Mouse (Mus musculus) limb, embryonic 10.5 days (tissue): Measurements from ENCODE around the gene Zc3h12c. TPM values are rescaled to one million over a fixed set of nuclear protein-coding genes. Genes with fewer than 3 reads are reported as not detected.
A peak's percentile ranks its signal among the peaks of the same experiment; 100 is the strongest.

ENCODE experiments used
- DNase-seq: peaks from one replicate; pipeline ENCODE4 v3.0.0-alpha.2; 2017; ENCODE audit warnings: low spot score
- H3K27ac ChIP-seq: fragments of 300-500 bp; sonication (generic); 2 replicates; pipeline ENCODE4 v1.5.1; 2016; ENCODE audit warnings: mild to moderate bottlenecking
- H3K27me3 ChIP-seq: fragments of 300-500 bp; sonication (generic); 2 replicates; pipeline ENCODE4 v1.6.1; 2016; ENCODE audit warnings: low read depth, mild to moderate bottlenecking; ENCODE audit not compliant: poor library complexity, severe bottlenecking
- H3K36me3 ChIP-seq: fragments of 300-500 bp; sonication (generic); 2 replicates; pipeline ENCODE4 v1.6.1; 2016; ENCODE audit warnings: mild to moderate bottlenecking, moderate library complexity
- H3K4me1 ChIP-seq: fragments of 300-500 bp; sonication (generic); 2 replicates; pipeline ENCODE4 v1.6.1; 2016
- H3K4me3 ChIP-seq: fragments of 300-500 bp; sonication (generic); 2 replicates; pipeline ENCODE4 v1.5.1; 2016; ENCODE audit warnings: mild to moderate bottlenecking, moderate library complexity
- H3K9me3 ChIP-seq: fragments of 300-500 bp; sonication (generic); replicated peaks from 2 replicates; pipeline ENCODE4 v1.6.1; 2016; ENCODE audit warnings: mild to moderate bottlenecking
- WGBS: fragments of 180-500 bp; shearing (Covaris S2); methylation state at CpG from one replicate; pipeline ENCODE4 v1.1.7; 2016; 5-methylcytosine and 5-hydroxymethylcytosine counted together
- polyA plus RNA-seq: library from polyadenylated mRNA; unstranded; fragments of >200 nt; fragmentation: Nextera tagmentation; extraction: Ambion mirVana; gene quantifications from 2 replicates; pipeline ENCODE4 v1.2.1, GENCODE M21; 2016

Gene Zc3h12c
- polyA plus RNA-seq, 1 experiment from 2014 or later, result 2.5 TPM

GRCm38 (mm10) chr9:52180851-52181250, 12.5 kb upstream of the Zc3h12c start:
- no peak for DNase-seq
- Histone ChIP-seq H3K27ac (no peak overlapping the region), H3K4me1 (no peaks in the 10 kb centered on the region), H3K27me3 (no peaks in the 10 kb centered on the region), H3K36me3 (no peaks in the 10 kb centered on the region), H3K9me3 (no peaks in the 10 kb centered on the region), H3K4me3 (no peak overlapping the region)
- 92% methylated on average over 6 of the region's 6 CpGs for WGBS

GRCm38 (mm10) chr9:52175257-52175859, 7.0 kb upstream of the Zc3h12c start:
- WGBS, result 89% methylated on average over 4 of the region's 4 CpGs
- Histone ChIP-seq H3K9me3 (no peaks in the 10 kb centered on the region), H3K27ac (no peak overlapping the region)

GRCm38 (mm10) chr9:52174671-52175111, 6.3 kb upstream of the Zc3h12c start:
- Histone ChIP-seq H3K27ac (no peak overlapping the region), H3K4me3 (no peak overlapping the region), H3K4me1 (no peaks in the 10 kb centered on the region), H3K36me3 (no peaks in the 10 kb centered on the region), H3K9me3 (no peaks in the 10 kb centered on the region), H3K27me3 (peaks cover 16% of the 10 kb centered on the region)
- 90% methylated on average over 4 of the region's 4 CpGs for WGBS
- no peak for DNase-seq

More at GRCm38 (mm10) chr9:52175257-52175859, 7.0 kb upstream of the Zc3h12c start:
- H3K4me1 ChIP-seq, result no peaks in the 10 kb centered on the region
- peaks cover 9% of the 10 kb centered on the region for H3K27me3 ChIP-seq
- H3K4me3 ChIP-seq, result no peak overlapping the region
- no peaks in the 10 kb centered on the region for H3K36me3 ChIP-seq
- DNase-seq, result no peak

- no peak for DNase-seq
- H3K27me3 ChIP-seq, result peaks cover 23% of the 10 kb centered on the region
- H3K36me3 ChIP-seq, result no peaks in the 10 kb centered on the region
- H3K27ac ChIP-seq, result no peak overlapping the region
- 95% methylated on average over 2 of the region's 2 CpGs for WGBS
- H3K4me1 ChIP-seq, result peaks cover 5% of the 10 kb centered on the region
- no peak overlapping the region for H3K4me3 ChIP-seq
- no peaks in the 10 kb centered on the region for H3K9me3 ChIP-seq
Observed at GRCm38 (mm10) chr9:52173937-52174336, 5.6 kb upstream of the Zc3h12c start.

- no peaks in the 10 kb centered on the region for H3K36me3 ChIP-seq
- DNase-seq, result no peak
- no peaks in the 10 kb centered on the region for H3K9me3 ChIP-seq
- H3K27ac ChIP-seq, result no peak overlapping the region
- 72% methylated on average over 7 of the region's 7 CpGs for WGBS
- H3K27me3 ChIP-seq, result peaks cover 24% of the 10 kb centered on the region
- peaks cover 7% of the 10 kb centered on the region for H3K4me1 ChIP-seq
- no peak overlapping the region for H3K4me3 ChIP-seq
Observed at GRCm38 (mm10) chr9:52172550-52172949, 4.2 kb upstream of the Zc3h12c start.

GRCm38 (mm10) chr9:52170671-52171070, 2.3 kb upstream of the Zc3h12c start:
- Histone ChIP-seq H3K4me1 (peaks cover 11% of the 10 kb centered on the region), H3K27me3 (peaks cover 24% of the 10 kb centered on the region), H3K27ac (no peak overlapping the region), H3K9me3 (no peaks in the 10 kb centered on the region), H3K4me3 (no peak overlapping the region), H3K36me3 (no peaks in the 10 kb centered on the region)
- WGBS, result 84% methylated on average over 6 of the region's 6 CpGs
- DNase-seq, result no peak

GRCm38 (mm10) chr9:52170131-52170530, 1.8 kb upstream of the Zc3h12c start:
- no peaks in the 10 kb centered on the region for H3K9me3 ChIP-seq
- H3K4me3 ChIP-seq, result no peak overlapping the region
- H3K27ac ChIP-seq, result no peak overlapping the region
- WGBS, result 74% methylated on average over 3 of the region's 3 CpGs
- H3K36me3 ChIP-seq, result no peaks in the 10 kb centered on the region
- H3K4me1 ChIP-seq, result peaks cover 11% of the 10 kb centered on the region
- DNase-seq, result no peak
- peaks cover 24% of the 10 kb centered on the region for H3K27me3 ChIP-seq

- WGBS, result 1% methylated on average over 34 of the region's 34 CpGs
- H3K27me3 ChIP-seq, result peaks cover 24% of the 10 kb centered on the region
- peak; percentile 85 for DNase-seq
- no peaks in the 10 kb centered on the region for H3K36me3 ChIP-seq
- H3K9me3 ChIP-seq, result no peaks in the 10 kb centered on the region
- H3K4me3 ChIP-seq, result peak overlapping the region; percentile 76
- H3K27ac ChIP-seq, result peak overlapping the region; percentile 97
- peaks cover 14% of the 10 kb centered on the region for H3K4me1 ChIP-seq
Observed at GRCm38 (mm10) chr9:52168686-52169270, 406 bp upstream of the Zc3h12c start.

- peak overlapping the region; percentile 76 for H3K4me3 ChIP-seq
- WGBS, result 10% methylated on average over 8 of the region's 8 CpGs
- H3K27ac ChIP-seq, result peak overlapping the region; percentile 97
- DNase-seq, result no peak
- peaks cover 24% of the 10 kb centered on the region for H3K27me3 ChIP-seq
- 0 out of 2 replicates have a peak, but pooled peaks cover 2% of the 10 kb centered on the region for H3K36me3 ChIP-seq
- no peaks in the 10 kb centered on the region for H3K9me3 ChIP-seq
- peaks cover 14% of the 10 kb centered on the region for H3K4me1 ChIP-seq
Observed at GRCm38 (mm10) chr9:52167506-52167862, 888 bp downstream of the Zc3h12c start.

GRCm38 (mm10) chr9:52167084-52167483, 1.3 kb downstream of the Zc3h12c start:
- H3K27me3 ChIP-seq, result peaks cover 24% of the 10 kb centered on the region
- H3K4me1 ChIP-seq, result peaks cover 14% of the 10 kb centered on the region
- H3K4me3 ChIP-seq, result peak overlapping the region; percentile 76
- H3K36me3 ChIP-seq, result 0 out of 2 replicates have a peak, but pooled peaks cover 2% of the 10 kb centered on the region
- no peaks in the 10 kb centered on the region for H3K9me3 ChIP-seq
- DNase-seq, result no peak
- 21% methylated on average over 3 of the region's 3 CpGs for WGBS
- no peak overlapping the region for H3K27ac ChIP-seq

- 97% methylated on average over 3 of the region's 3 CpGs for WGBS
- Histone ChIP-seq H3K36me3 (peaks cover 7% of the 10 kb centered on the region), H3K4me3 (no peak overlapping the region), H3K4me1 (peaks cover 14% of the 10 kb centered on the region), H3K9me3 (no peaks in the 10 kb centered on the region), H3K27ac (no peak overlapping the region), H3K27me3 (peaks cover 18% of the 10 kb centered on the region)
- no peak for DNase-seq
Observed at GRCm38 (mm10) chr9:52165706-52166090, 2.7 kb downstream of the Zc3h12c start.

GRCm38 (mm10) chr9:52165076-52165705, 3.2 kb downstream of the Zc3h12c start:
- DNase-seq, result no peak
- peaks cover 13% of the 10 kb centered on the region for H3K27me3 ChIP-seq
- 84% methylated on average over 13 of the region's 13 CpGs for WGBS
- peaks cover 14% of the 10 kb centered on the region for H3K4me1 ChIP-seq
- no peak overlapping the region for H3K27ac ChIP-seq
- H3K4me3 ChIP-seq, result no peak overlapping the region
- H3K9me3 ChIP-seq, result no peaks in the 10 kb centered on the region
- peaks cover 9% of the 10 kb centered on the region for H3K36me3 ChIP-seq

GRCm38 (mm10) chr9:52160512-52160911, 7.9 kb downstream of the Zc3h12c start:
- DNase-seq, result no peak
- H3K27ac ChIP-seq, result no peak overlapping the region
- 63% methylated on average over 1 of the region's 1 CpGs for WGBS

More at GRCm38 (mm10) chr9:52160512-52160911, 7.9 kb downstream of the Zc3h12c start:
- Histone ChIP-seq H3K36me3 (peaks cover 9% of the 10 kb centered on the region), H3K27me3 (no peaks in the 10 kb centered on the region), H3K4me1 (0 out of 2 replicates have a peak, but pooled peaks cover 3% of the 10 kb centered on the region), H3K9me3 (no peaks in the 10 kb centered on the region), H3K4me3 (no peak overlapping the region)
